Mouse (Mus musculus): ENCODE measurements around the gene Gpr37l1. TPM values are rescaled to one million over a fixed set of nuclear protein-coding genes. Genes with fewer than 3 reads are reported as not detected.

Gene Gpr37l1
- polyA plus RNA-seq, 1 experiment from 2014 or later, result not detected

Other genes with a start within 250 kb of the Gpr37l1 start
- 7.7 and 8.5 TPM in 2 replicates for gene Ppp1r12b, start 211.7 kb downstream of the Gpr37l1 start, polyA plus RNA-seq (2016; fragmentation: Nextera tagmentation; extraction: Ambion mirVana)
- gene Ube2t, start 205.1 kb downstream of the Gpr37l1 start, polyA plus RNA-seq (2016; fragmentation: Nextera tagmentation; extraction: Ambion mirVana), result 40.7 and 45.6 TPM in 2 replicates
- 1.5 and 1.6 TPM in 2 replicates for gene Lgr6, start 62.4 kb downstream of the Gpr37l1 start, polyA plus RNA-seq (2016; fragmentation: Nextera tagmentation; extraction: Ambion mirVana)
- gene Ptpn7, start 35.0 kb downstream of the Gpr37l1 start, polyA plus RNA-seq (2016; fragmentation: Nextera tagmentation; extraction: Ambion mirVana), result 1.1 and 1.5 TPM in 2 replicates
- gene Arl8a, start 20.9 kb downstream of the Gpr37l1 start, polyA plus RNA-seq (2016; fragmentation: Nextera tagmentation; extraction: Ambion mirVana), result 51.8 and 57.7 TPM in 2 replicates
- gene Elf3, start 90.9 kb upstream of the Gpr37l1 start, polyA plus RNA-seq (2016; fragmentation: Nextera tagmentation; extraction: Ambion mirVana), result 5.7 and 6.0 TPM in 2 replicates
- gene Rnpep, start 116.4 kb upstream of the Gpr37l1 start, polyA plus RNA-seq (2016; fragmentation: Nextera tagmentation; extraction: Ambion mirVana), result 97.4 and 103 TPM in 2 replicates
- gene Timm17a, start 146.1 kb upstream of the Gpr37l1 start, polyA plus RNA-seq (2016; fragmentation: Nextera tagmentation; extraction: Ambion mirVana), result 193 and 194 TPM in 2 replicates
- 0.29 and 0.42 TPM in 2 replicates for gene Lmod1, start 157.1 kb upstream of the Gpr37l1 start, polyA plus RNA-seq (2016; fragmentation: Nextera tagmentation; extraction: Ambion mirVana)
- 41.5 and 43.7 TPM in 2 replicates for gene Shisa4, start 207.6 kb upstream of the Gpr37l1 start, polyA plus RNA-seq (2016; fragmentation: Nextera tagmentation; extraction: Ambion mirVana)

Data from limb, embryonic 12.5 days (tissue).